Mouse (Mus musculus) neural tube, embryonic 11.5 days (tissue): ENCODE data around the gene Spryd3. TPM values are rescaled to one million over a fixed set of nuclear protein-coding genes. Genes with fewer than 3 reads are reported as not detected.

Source experiments
- ATAC-seq: fragments of 200-750 bp; cut with Nextera tagmentation; 2 replicates; pipeline ENCODE4 v1.8.0; 2017; ENCODE audit warnings: moderate number of reproducible peaks, mild to moderate bottlenecking, moderate TSS enrichment, moderate library complexity; ENCODE audit not compliant: insufficient read depth, low FRiP score, low TSS enrichment
- DNase-seq: peaks from one replicate; pipeline ENCODE4 v3.0.0-alpha.2; 2015; ENCODE audit warnings: low spot score
- H3K27ac ChIP-seq: fragments of 300-500 bp; sonication (generic); 2 replicates; pipeline ENCODE4 v1.5.1; 2014; ENCODE audit warnings: low read depth, mild to moderate bottlenecking, low read length
- H3K27me3 ChIP-seq: fragments of 300-500 bp; sonication (generic); 2 replicates; pipeline ENCODE4 v1.6.1; 2014; ENCODE audit warnings: mild to moderate bottlenecking, low read length, mixed read lengths; ENCODE audit not compliant: control insufficient read depth, insufficient read depth
- H3K36me3 ChIP-seq: fragments of 300-500 bp; sonication (generic); 2 replicates; pipeline ENCODE4 v1.6.1; 2014; ENCODE audit warnings: mild to moderate bottlenecking, low read length, moderate library complexity, mixed read lengths; ENCODE audit not compliant: control insufficient read depth, insufficient read depth
- H3K4me1 ChIP-seq: fragments of 300-500 bp; sonication (generic); 2 replicates; pipeline ENCODE4 v1.6.1; 2014; ENCODE audit warnings: low read length, mixed read lengths; ENCODE audit not compliant: control insufficient read depth, insufficient read depth
- H3K4me2 ChIP-seq: fragments of 300-500 bp; sonication (generic); 2 replicates; pipeline ENCODE4 v1.6.1; 2014; ENCODE audit warnings: low read depth, mild to moderate bottlenecking, moderate library complexity
- H3K4me3 ChIP-seq: fragments of 300-500 bp; sonication (generic); 2 replicates; pipeline ENCODE4 v1.5.1; 2014; ENCODE audit warnings: low read depth, low read length
- H3K9ac ChIP-seq: fragments of 300-500 bp; sonication (generic); 2 replicates; pipeline ENCODE4 v1.6.1; 2014; ENCODE audit warnings: mild to moderate bottlenecking, low read length
- H3K9me3 ChIP-seq: fragments of 300-500 bp; sonication (generic); 2 replicates; pipeline ENCODE4 v1.6.1; 2016; ENCODE audit warnings: low read length; ENCODE audit not compliant: control insufficient read depth
- WGBS: fragments of 180-500 bp; shearing (Covaris S2); extraction: QIAGEN DNeasy Blood & Tissue Kit; methylation state at CpG from one replicate; pipeline ENCODE4 v1.1.7; 2014; 5-methylcytosine and 5-hydroxymethylcytosine counted together
- polyA plus RNA-seq: library from polyadenylated mRNA; unstranded; fragments of >200 nt; fragmentation: Nextera tagmentation; extraction: Ambion mirVana; gene quantifications from 2 replicates; pipeline ENCODE4 v1.2.1, GENCODE M21; 2014

Gene Spryd3
- polyA plus RNA-seq, 1 experiment from 2014 or later = 17.0 TPM

DNA sequence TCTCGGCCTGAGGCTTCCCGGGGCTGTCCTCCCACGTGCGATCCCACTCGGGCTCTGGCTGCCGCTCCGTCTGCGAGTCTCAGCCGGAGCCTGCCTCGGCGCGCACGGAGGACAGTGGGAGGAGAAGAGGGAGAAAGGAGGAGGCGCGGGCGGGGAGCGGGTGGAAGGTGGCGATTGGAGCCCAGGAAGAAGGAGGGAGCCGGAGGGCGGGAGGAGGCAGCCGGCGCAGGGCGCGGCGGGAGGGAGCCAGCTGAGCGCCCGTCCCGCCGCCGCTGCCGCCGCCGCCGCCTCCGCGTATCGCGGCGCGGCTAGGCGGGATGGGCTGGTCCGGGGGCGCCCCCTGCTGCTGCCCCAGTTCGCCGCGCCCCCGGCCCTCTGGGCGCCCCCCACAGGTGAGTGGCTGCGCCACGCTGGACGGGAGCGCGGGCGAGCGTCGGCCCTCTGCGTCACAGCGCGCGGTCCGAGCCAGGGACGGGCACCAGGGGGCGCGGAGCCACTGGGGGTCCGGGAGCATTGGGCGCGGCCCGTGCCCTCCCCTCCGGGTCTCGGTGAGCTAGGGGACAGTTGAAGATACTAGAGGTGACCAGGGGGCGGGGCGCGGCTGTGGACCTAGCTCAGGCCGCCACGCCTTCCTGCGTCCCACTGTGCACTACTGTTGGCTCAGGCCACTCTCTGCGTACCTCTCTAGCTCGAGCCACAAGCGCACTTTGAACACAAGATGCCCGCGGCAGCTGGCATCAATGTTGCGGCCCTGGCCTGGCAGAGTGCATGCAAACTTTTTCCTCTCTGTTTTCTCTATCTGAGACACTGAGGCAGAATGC, 35.7 kb downstream of the Spryd3 start, which contains the start of gene Tns2:
Gene Tns2 (plus strand): TSS at position 253 of the 821 bp plus-strand sequence.
- WGBS = under 1% methylated on average over 51 of the region's 82 CpGs
- Histone ChIP-seq H3K27me3 (peaks cover 5% of the 10 kb centered on the region; the same call in 1 of the 2 replicates), H3K36me3 (peaks cover 8% of the 10 kb centered on the region), H3K27ac (peak within 1 kb of the TSS; percentile 49; the same call in 1 of the 2 replicates), H3K4me2 (peak within 1 kb of the TSS; percentile 83), H3K9me3 (no peaks in the 10 kb centered on the region), H3K9ac (peak within 1 kb of the TSS; percentile 52), H3K4me1 (peaks cover 36% of the 10 kb centered on the region), H3K4me3 (peak within 1 kb of the TSS; percentile 47)
- ATAC-seq (peak; percentile 72), DNase-seq (peak; percentile 77)

DNA sequence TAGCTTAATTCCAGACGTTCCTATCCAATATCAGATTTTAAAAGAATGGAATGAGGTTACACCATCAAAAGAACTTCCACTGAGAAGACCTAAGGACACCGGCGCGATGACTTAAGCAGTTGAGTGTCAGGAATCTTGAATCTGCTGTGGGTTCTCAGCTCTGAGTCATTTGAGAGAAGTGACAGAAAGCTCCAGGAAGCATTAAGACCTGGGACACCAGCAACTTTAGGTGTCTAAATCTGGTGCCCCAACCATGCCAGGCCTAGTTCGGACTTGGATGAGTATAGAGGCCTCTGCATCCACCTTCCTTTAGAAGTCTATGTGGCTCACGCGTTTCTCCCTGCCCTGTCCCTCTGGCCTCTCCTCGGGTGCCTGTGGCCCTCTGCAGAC, 36.3 kb downstream of the Spryd3 start:
- Histone ChIP-seq H3K9ac (peak overlapping the region; percentile 52), H3K9me3 (no peaks in the 10 kb centered on the region), H3K36me3 (peaks cover 13% of the 10 kb centered on the region), H3K27me3 (0 out of 2 replicates have a peak, but pooled peaks cover 4% of the 10 kb centered on the region), H3K4me1 (peaks cover 36% of the 10 kb centered on the region), H3K4me3 (peak overlapping the region; percentile 47), H3K27ac (no peak overlapping the region), H3K4me2 (peak overlapping the region; percentile 83)
- ATAC-seq = no peak
- DNase-seq = no peak
- 25% methylated on average over 8 of the region's 8 CpGs for WGBS

DNA sequence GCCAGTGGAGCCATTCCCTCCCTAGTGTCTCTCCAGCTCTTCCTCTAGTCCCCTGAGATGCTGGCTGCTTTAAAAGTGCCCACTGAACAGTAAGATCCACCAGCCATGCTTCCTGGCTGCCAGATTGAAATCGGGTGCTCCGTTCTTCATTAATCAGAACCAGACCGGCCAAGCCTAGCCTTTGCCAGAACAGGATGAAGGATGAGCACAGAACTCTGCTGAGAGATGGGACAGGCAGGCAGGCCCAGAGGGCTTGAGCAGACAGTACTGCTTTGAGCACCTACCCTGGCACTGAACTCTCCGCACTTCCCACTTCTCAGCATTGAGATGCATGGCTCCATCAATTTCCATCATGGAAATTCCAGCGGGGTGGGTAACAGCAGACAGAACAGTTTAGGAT, 36.8 kb downstream of the Spryd3 start:
- Histone ChIP-seq H3K9me3 (no peaks in the 10 kb centered on the region), H3K27me3 (0 out of 2 replicates have a peak, but pooled peaks cover 4% of the 10 kb centered on the region), H3K27ac (no peak overlapping the region), H3K36me3 (peaks cover 16% of the 10 kb centered on the region), H3K4me3 (no peak overlapping the region), H3K4me2 (peak overlapping the region; percentile 83), H3K9ac (no peak overlapping the region), H3K4me1 (peaks cover 33% of the 10 kb centered on the region)
- WGBS = 51% methylated on average over 5 of the region's 5 CpGs
- no peak for ATAC-seq
- no peak for DNase-seq

DNA sequence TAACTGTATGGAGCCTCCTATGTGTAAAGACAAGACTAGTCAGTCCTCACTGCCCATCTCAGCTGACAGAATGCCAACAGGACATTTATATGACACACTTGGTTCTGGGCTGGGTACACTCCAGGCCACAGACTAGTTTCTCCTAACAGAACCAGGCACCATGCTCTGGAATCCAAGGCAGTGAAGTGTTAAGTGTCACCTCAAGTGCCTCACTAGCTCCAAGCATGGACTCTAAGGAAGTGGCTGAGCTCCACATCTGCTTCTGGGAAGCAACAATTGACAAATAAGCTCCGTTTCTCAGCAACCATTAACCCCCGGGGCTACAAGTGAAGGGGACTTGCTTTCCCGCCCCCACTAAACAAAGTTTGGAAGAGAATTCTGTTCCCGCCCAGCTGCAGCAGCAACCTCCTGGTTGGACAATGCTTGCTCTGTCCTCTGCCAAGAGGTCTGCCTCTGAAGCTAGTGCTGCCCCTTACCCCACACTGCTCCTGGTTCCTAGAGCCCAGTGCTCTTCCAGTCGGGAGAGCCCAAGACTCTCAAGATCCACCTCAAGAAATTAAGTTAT, 38.0 kb downstream of the Spryd3 start:
- ATAC-seq (no peak), DNase-seq (no peak)
- WGBS = 40% methylated on average over 5 of the region's 5 CpGs
- Histone ChIP-seq H3K27me3 (0 out of 2 replicates have a peak, but pooled peaks cover 4% of the 10 kb centered on the region), H3K9ac (no peak overlapping the region), H3K4me1 (peaks cover 26% of the 10 kb centered on the region), H3K9me3 (no peaks in the 10 kb centered on the region), H3K27ac (no peak overlapping the region), H3K4me2 (no peak overlapping the region), H3K36me3 (peaks cover 22% of the 10 kb centered on the region), H3K4me3 (no peak overlapping the region)

DNA sequence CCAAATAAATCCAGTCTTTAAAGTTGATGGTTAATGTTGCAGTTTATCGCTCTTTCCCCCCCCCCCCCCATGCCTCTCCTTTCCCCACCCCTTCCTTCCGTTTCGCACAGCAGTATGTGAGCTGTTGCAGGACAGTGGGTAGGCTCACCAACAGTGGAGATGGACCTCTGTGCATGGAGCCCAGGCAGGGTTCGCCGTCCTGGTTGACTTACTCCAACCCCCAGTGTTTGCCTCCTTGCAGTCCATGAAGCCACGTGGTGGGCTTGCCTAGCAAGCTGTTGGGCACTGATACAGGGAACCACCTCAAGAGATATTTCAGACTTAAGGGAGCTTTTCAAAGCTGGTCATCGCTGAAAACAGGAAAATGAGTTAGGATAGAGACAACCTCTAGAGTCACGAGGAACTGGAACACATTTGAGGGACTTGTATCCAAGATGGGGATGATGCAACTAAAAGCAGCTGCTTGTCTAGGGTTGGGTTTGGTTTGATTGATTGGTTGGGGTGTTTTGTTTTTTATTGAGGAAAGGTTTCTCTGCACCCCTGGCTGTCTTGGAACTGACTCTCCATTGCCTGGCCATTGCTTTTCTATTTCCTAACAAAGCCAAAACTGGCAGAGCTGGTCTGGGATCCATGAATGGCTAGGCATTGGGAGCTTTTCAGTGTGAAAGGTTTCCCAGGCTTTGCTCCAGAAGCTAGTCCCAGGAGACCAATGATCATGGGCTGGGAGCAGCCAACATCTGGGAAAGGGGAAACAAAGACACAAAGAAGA, 38.7 kb downstream of the Spryd3 start:
- no peak for DNase-seq

DNA sequence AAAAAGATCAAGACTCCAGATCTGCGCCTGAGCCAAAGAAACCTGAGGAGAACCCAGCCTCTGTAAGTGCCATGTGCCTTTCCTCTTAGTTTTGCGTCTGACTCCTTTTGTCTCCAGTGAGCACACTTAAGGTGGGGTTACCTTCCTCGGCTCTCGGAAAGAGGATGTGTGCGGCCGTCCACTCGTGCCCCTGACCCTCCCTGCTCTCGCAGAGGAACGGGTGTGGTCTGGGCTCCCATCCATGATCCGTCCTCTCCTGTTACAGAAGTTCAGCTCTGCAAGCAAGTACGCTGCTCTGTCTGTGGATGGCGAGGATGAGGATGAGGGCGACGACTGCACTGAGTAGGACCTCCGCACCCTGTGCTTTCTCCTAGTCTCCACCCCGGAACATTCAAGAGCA, 41.0 kb downstream of the Spryd3 start:
- no peak for ATAC-seq
- 91% methylated on average over 16 of the region's 16 CpGs for WGBS
- 0 out of 2 replicates have a peak, but pooled peaks cover 4% of the 10 kb centered on the region for H3K27me3 ChIP-seq
- H3K9ac ChIP-seq = no peak overlapping the region
- peaks cover 9% of the 10 kb centered on the region; the same call in 1 of the 2 replicates for H3K4me1 ChIP-seq
- H3K4me3 ChIP-seq = no peak overlapping the region
- H3K4me2 ChIP-seq = no peak overlapping the region
- DNase-seq = no peak
- no peaks in the 10 kb centered on the region for H3K9me3 ChIP-seq
- H3K36me3 ChIP-seq = peaks cover 42% of the 10 kb centered on the region
- no peak overlapping the region for H3K27ac ChIP-seq

More for the DNA sequence above, 38.7 kb downstream of the Spryd3 start:
- Histone ChIP-seq H3K4me2 (no peak overlapping the region), H3K9me3 (no peaks in the 10 kb centered on the region), H3K27ac (no peak overlapping the region), H3K36me3 (peaks cover 30% of the 10 kb centered on the region), H3K27me3 (0 out of 2 replicates have a peak, but pooled peaks cover 4% of the 10 kb centered on the region), H3K9ac (no peak overlapping the region), H3K4me1 (peaks cover 19% of the 10 kb centered on the region), H3K4me3 (no peak overlapping the region)
- WGBS = 85% methylated on average over 8 of the region's 8 CpGs
- no peak for ATAC-seq

DNA sequence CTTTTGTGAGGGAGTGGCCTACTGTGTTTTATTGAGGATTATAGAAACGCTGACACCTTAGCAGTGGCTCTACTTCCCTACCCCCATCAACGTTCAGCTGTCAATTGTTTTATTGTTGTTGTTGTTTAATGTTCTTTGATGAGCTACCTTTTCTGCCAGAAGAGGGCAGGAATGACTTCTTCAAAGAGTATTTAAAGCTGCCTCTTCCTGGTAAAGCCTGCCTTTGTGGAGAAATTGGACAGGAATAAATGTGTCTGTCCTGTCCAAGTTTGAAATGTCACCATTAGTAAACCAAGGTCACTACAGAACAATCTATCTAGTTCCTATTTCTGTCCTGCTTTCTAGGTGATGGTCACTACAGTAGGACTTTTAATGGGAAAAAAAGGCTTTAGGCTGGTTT, 41.9 kb downstream of the Spryd3 start:
- Histone ChIP-seq H3K27me3 (0 out of 2 replicates have a peak, but pooled peaks cover 4% of the 10 kb centered on the region), H3K9me3 (no peaks in the 10 kb centered on the region), H3K36me3 (peaks cover 48% of the 10 kb centered on the region), H3K9ac (no peak overlapping the region), H3K4me3 (no peak overlapping the region), H3K27ac (no peak overlapping the region), H3K4me2 (no peak overlapping the region), H3K4me1 (0 out of 2 replicates have a peak, but pooled peaks cover under 1% of the 10 kb centered on the region)
- no peak for DNase-seq
- ATAC-seq = no peak
- WGBS = 35% methylated on average over 2 of the region's 2 CpGs

DNA sequence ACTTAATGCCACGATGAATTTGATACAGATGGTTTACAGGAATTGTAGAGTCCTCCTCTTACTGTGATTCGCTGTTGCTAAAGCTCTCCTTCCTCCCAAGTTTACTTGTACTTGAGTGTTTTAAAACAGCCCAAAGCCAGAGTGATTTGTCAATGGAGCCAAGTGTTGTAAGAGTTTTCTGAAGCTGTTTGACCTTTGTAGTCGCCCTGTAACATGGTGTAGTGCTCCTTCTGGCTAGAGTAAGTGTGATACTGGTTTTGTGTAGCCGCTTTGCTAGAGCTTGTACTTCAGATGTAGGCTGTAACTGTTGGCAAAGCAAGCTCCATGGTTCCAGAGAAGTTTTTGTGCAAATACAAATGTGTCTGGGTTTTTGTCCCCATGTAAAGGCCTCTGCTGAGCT, 43.8 kb downstream of the Spryd3 start:
- Histone ChIP-seq H3K4me2 (no peak overlapping the region), H3K27ac (no peak overlapping the region), H3K9ac (no peak overlapping the region), H3K4me3 (no peak overlapping the region), H3K4me1 (no peaks in the 10 kb centered on the region), H3K36me3 (peaks cover 55% of the 10 kb centered on the region), H3K9me3 (no peaks in the 10 kb centered on the region), H3K27me3 (no peaks in the 10 kb centered on the region)
- ATAC-seq (no peak), DNase-seq (no peak)
- 94% methylated on average over 4 of the region's 4 CpGs for WGBS
